Mouse (Mus musculus) layer of hippocampus, adult 18-20 months (tissue): ENCODE results near the gene Il10ra. TPM values are rescaled to one million over a fixed set of nuclear protein-coding genes. Genes with fewer than 3 reads are reported as not detected.

ENCODE experiments used
- DNase-seq, 2 experiments: peaks; one replicate each; pipeline ENCODE4 v3.0.0; 2022; ENCODE audit warnings: low spot score in 2 of 2
- long read RNA-seq: library from polyadenylated mRNA; stranded (forward); transcript quantifications from one replicate; pipeline ENCODE4 v2.0.0, GENCODE M21; 2021
- total RNA-seq, 2 experiments: library from RNA; stranded (reverse); gene quantifications; 2 replicates each; pipeline ENCODE4 v1.2.3; 2021

Gene Il10ra
- total RNA-seq, result 1 to 10 TPM; 2.4 to 2.8 TPM
- long read RNA-seq, partial matches to known transcripts, result 0 of 1 reads
- long read RNA-seq, other reads (novel, unspliced or antisense), result 0 of 1 reads

DNA sequence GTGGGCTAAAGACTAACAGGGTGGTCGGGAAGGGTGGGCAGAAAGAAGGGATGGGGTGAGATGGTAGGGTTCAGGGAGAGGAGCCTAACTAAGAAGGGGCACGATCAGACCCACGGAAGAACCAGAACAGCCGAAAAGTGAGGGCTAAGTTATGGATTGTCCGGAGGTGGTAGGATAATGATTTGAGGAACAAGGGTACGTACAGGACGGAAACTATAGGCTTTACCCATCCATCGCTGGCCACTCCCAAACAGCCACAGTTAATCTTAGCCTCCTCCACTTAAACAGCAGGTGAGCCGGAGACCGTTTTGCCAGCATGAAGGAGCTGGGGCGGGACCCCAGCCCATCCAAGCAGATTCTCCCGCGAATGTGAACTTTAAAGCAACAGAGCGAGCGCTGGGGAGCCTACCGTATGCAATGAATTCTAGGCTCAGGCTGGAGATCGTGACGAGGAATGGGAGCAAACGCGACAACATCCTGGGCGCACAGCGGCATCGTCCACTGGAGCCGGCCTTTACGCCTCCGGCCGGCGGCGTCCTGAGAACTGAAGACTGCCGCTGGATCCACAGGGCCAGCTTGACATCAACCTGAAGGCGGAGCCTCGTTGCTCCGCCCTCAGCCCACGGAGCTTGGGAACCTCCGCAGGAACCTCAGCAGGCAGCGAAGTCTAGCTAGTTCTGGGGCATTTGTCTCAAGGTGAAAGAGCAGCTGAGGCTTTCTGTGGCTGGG lies at the start of gene Il10ra:
TSS of gene Il10ra (minus strand) at position 553 of the 729 bp plus-strand sequence.
- peak in 1 of 2 experiments; percentile 13 for DNase-seq

DNA sequence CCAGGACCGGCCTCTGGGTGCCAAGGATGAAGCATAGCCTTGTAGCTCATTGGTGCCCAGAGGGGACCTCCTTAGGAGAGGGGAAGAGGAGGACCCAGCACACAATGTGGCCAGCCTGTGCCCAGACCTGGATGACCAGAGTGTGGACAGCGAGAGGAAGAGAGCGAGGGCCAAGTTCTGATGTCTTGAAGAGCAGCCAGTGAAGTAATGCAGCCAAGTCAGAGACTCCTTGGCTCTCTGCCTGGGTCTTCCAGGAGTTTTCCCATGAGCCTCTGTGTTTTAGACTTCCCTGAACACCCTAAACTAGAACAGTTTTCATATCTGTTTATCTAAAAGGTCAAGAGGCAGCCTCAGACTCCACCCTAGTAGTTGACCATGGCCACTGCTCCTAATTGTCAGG lies 48.7 kb upstream of the Il10ra start:
- DNase-seq, result no peak

DNA sequence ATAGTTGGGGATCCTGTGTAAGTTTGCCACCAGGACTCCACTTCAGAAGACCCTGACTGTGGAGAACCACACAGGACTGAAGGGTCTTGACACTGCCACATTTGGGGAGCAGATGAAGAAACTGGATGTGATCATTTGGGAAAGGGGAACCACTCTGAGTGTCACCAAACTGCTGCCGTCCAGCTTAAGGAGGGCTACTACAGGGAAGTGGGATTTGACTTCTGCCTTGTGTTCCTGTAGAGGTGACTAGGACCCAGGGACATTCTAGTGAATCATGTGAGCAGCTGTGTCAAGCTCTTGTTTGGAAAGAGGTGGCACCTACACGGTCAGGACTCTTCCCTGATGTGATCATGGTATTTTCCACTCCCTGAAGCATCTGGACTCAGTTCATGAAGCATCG lies 45.0 kb upstream of the Il10ra start:
- DNase-seq, result no peak

- no peak for DNase-seq
Observed at GRCm38 (mm10) chr9:45311858-45312257, 42.9 kb upstream of the Il10ra start.

DNA sequence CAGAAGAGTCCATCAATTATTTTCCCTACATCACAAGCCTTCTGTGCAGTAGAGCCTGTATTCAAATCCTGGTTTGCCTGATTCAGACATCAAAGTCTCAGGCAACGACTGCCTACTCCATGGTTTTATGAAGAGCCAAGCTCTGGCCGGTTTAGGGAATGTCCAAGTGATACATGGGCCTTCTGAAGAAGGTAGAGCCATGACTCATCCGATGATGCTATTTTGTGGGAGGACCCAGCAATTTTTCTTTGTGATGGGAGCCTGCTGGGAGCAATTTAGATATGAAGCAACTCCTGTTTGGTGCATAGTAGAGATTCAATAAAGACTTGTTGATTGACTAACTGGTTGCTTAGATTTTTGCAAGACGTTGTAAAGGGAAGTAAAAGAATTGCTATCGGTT lies 39.6 kb upstream of the Il10ra start:
- DNase-seq, result no peak

DNA sequence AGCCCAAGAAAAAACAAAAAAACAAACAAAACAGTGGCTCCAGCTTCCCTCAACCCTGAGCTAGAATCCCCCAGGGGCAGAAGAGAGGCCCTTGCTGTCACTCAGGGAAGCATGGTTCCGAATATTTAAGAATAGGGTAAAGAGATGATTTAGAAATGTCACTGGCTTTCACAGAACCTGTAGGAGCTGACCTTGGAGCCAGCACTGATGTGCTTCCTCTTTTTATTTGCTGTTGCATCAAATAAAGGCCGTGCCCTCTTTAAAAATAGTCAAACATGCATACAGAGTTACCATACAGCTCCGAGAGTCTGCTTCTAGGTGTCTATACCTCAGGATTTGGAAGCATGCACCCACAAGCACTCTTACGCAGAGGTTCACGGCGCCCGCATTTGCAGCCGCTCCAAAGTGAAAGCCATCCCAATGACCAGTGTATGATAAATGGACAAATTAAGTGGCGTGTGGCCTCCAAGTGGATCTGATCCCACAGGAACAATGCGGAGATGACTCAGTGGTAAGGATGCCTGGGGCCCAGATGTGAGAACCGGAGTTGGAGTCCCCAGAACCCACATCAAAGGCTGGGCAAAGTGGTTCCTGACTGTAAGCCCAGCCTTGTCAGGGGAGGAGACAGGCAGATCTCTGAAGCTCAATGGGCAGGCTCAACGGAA lies 37.9 kb upstream of the Il10ra start:
- no peak for DNase-seq

GRCm38 (mm10) chr9:45301771-45302170 lies 32.8 kb upstream of the Il10ra start:
- no peak for DNase-seq

DNA sequence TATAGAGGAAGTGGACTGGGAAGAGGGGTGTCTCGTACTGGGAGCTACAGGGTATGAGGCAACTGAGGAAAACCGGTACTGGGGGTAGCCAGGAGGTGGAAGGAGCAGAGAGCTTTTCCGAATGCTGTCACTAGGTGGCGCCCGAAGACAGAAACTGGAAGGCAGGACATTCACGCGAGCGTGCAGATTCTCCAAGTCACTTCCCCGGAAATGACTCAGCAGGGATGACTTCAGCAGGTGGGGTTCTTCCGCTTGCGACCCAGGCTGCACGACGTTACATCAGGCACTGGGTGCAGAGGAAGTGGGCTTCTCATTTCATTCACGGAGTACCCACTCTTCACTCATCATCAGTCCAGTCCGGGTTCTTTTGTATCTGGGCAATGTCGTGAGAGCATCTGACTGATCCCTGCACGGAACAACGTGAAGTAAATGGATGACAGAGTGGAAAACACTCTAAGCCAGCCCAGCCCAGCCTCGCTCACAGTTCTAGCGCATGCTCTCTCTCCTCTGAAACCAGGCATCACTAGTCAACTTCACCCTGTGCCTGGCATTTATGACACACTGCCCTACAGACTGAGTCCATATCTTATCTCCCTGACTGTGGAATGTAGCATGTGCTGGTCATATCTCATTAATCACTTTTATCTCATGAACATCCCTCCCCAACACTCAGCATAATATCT lies 31.6 kb upstream of the Il10ra start:
- peak; percentile 93 to 98 for DNase-seq

DNA sequence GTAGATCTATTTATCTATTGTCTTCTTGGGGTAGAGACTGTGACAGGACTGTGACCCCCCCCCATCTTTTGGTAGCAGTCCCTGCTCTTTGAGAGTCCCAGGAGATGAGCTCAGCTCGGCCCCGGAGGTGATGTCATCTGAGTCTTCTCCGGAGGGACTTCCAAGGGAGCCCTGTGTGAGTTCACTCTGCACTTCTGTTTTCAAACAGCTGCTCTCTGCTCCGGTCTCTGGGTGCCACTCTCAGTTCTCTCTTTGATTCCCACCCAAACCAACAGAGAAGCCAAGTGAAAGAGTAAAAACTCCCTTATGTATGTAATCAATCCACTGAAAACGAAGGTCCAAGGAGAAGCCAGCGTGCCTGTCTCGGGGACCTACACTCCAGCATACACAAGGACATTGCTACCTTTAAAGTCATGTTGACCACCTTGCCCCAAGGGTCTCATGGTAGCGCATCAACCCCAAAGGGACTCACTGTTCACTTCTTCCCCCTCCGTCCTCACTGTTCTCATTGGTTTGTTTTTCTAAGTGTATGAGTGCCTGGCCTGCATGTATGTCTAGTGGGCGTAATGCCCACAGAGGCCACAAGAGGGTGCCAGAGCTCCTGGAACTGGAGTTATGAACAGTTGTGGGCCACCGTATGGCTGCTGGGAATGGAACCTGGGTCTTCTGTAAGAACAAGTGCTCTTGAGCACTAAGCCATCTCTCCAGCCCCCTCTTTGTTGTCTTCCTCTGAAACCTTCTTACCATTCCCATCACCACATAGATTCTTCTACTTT lies 30.5 kb upstream of the Il10ra start:
- peak in 1 of 2 experiments; percentile 18 for DNase-seq

DNA sequence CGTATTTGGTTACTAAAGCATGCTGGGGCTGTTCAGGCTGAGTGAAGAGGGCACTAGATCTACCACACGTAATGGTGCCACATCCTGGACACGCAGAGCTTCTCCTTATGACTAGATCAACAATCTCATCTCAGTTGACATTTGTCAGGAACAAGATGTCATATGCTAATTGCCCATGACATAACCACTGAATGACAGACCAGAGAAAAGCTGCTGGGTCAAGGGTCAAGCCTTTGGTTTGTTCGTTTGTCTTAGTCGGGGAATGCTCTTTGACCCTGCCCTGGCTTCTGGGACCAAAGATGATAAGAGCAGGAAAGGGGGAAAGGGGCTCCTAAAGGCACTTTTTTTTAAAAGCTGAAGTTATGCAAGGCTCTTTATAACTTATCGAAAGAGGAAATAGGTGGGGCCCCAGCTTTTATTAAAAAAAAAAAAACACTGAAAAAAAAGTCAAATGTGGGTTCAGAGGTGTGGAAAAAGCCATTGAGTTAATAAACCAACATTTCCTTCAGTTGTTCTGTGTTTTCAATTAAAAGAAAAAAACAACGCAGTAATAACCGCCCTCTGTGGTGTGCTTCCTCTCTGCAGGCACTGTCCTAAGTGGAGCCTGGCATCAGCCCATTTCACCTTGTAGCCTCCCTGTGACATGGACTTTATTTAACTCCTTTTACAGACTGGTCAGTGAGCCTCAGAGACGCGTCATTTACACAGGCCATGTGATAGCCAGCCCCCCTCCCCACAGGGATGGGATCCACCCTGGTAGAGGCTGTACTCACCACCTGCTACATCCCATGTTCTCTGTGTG lies 25.5 kb upstream of the Il10ra start:
- no peak for DNase-seq

DNA sequence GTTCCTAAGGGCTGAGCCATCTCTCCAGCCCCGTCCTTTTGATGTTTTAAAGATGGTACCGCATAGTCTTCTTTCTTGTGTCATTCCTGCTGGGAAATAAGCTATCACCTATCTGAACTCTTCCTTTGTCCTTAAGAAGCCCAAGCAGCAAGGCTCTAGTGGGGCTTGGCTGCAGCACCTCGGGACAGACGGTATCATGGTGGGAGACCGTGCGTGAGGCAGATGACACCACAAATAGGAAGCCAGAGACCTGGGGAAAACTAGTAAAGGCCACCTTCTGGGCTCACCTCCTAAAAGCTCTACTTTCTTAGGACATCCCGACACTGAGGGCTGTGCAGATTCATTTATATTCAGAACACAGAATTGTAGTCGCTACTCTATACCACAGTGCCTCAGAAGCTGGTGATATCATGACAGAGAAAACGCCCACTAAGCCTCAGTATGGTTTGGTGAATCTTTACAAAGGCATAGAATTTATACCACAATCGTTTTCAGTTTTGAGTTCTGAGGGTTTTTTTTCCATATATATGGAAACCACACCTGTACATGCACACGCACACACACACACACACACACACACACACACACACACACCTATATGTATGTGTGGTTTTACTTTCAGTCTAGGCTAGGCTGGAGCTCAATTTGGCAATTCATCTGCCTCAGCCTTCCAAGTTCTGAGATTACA lies 22.7 kb upstream of the Il10ra start:
- DNase-seq, result no peak

- no peak for DNase-seq
Observed at GRCm38 (mm10) chr9:45282466-45282865, 13.5 kb upstream of the Il10ra start.

- DNase-seq, result no peak
Observed at GRCm38 (mm10) chr9:45280891-45281290, 11.9 kb upstream of the Il10ra start.

DNA sequence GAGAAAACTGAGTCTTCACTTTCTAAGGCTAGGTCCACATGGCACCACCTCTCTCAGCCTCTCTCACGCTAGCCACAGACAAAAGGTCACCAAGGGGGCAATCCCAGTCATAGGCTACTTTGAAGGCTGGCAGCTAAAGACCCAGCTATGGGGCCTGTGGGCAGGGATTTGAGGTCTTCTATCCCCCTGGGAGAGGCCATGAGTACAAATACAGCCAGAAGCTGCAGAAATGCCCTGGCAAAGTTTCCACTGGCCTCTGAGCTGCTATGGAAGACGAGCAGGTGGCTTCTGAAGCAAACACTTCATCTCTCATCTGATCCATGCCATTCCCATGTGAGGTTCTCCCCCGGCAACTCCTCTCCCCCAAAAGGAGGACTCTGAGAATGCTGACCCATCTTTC lies 11.1 kb upstream of the Il10ra start:
- no peak for DNase-seq

DNA sequence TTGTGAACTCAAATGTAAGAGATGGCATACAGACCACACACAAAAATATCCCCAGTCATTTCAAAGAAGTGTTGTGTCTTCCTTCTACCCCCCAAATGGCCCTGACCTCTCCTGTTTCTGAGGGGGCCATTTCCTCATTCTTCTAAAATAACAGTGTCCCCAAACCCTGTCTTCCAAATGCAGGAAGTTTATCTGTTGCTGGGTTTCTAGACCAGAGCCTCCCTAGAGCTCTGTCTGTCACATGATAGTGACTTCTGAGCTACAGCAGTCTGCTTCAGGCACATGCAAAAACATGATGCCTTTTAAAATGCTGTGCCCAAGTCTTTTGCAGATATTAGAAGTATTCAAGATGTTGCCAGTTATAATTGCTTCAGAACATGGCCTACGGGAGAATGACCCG lies 5.7 kb upstream of the Il10ra start:
- no peak for DNase-seq

DNA sequence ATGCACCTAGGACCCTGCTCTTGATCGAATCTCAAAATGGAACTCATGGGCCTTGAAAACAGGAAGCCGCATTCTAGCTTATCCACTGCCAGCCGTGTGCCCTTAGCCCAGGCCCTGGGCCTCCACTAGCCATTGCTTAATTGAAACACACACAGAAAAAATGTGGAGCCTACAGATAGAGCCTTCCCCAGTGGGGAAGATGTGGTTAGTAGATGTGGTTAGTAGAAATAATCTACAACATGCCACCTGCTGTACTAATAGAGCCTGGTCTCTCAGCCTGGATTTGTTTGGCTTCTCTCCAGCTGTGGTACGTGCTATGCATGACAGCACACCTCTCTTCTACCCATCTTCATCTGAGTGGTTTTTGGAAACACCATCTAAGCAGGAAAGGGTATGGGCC lies 5.3 kb upstream of the Il10ra start:
- no peak for DNase-seq

GRCm38 (mm10) chr9:45272213-45272612 lies 3.3 kb upstream of the Il10ra start:
- no peak for DNase-seq

DNA sequence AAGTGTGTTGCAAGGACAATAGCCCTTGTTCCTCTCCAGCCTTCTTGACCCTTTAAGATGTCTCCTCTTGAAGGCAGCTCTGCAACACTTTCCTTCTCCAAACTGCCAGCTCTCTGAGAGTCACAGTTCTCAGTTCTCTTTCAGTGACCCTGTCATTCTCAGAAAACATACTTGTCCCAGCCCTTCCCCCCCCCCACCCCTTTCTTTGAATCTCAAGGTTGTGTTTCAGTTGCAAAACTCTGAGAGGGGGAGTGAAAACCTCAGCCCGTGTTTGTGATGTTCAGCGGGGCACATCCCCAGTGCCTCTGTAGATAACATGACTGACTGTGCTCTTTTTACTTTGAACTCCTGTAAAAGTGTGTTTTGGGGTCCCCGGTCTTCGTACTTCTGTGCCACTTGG lies 870 bp downstream of the Il10ra start:
- no peak for DNase-seq

DNA sequence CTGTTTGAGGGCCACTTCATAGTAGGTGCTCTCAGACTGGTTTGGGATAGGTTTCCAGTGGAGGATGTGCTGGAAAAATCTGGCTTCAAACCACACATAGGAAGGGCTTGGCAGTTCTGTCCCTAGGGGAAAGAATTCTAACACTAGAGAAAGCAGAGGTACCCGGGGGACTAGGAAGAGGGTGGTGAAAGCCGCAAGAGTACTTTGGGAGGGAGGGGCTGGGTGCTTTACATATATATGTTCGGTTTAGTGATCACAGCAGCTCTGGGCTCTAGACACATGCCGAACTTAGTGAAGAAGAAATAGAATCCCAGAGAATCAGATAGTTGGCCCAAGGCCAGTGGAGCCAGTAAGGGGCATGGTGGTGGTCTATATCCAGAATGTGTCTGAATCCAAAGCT lies 1.9 kb downstream of the Il10ra start:
- DNase-seq, result no peak

- DNase-seq, result no peak
Observed at GRCm38 (mm10) chr9:45261872-45262271, 7.1 kb downstream of the Il10ra start.
